Mouse (Mus musculus) stomach, postnatal 0 days (tissue): Measurements from ENCODE around the gene P4ha2. TPM values are rescaled to one million over a fixed set of nuclear protein-coding genes. Genes with fewer than 3 reads are reported as not detected.

Source experiments
- ATAC-seq: fragments of 200-750 bp; cut with Nextera tagmentation; 2 replicates; pipeline ENCODE4 v1.8.0; 2017; ENCODE audit not compliant: low FRiP score, low TSS enrichment
- DNase-seq: peaks from one replicate; pipeline ENCODE4 v3.0.0-alpha.2; 2016; ENCODE audit warnings: low spot score
- H3K27ac ChIP-seq: fragments of 300-500 bp; sonication (generic); replicated peaks from 2 replicates; pipeline ENCODE4 v1.5.1; 2014; ENCODE audit warnings: mild to moderate bottlenecking, control low read depth
- H3K27me3 ChIP-seq: fragments of 300-500 bp; sonication (generic); 2 replicates; pipeline ENCODE4 v1.6.1; 2014; ENCODE audit warnings: low read length; ENCODE audit not compliant: control insufficient read depth, insufficient read depth
- H3K36me3 ChIP-seq: fragments of 300-500 bp; sonication (generic); 2 replicates; pipeline ENCODE4 v1.6.1; 2014; ENCODE audit warnings: low read length, mixed read lengths; ENCODE audit not compliant: control insufficient read depth, insufficient read depth
- H3K4me1 ChIP-seq: fragments of 300-500 bp; sonication (generic); replicated peaks from 2 replicates; pipeline ENCODE4 v1.6.1; 2014; ENCODE audit warnings: antibody characterized with exemption; ENCODE audit not compliant: control insufficient read depth, insufficient read depth
- H3K4me2 ChIP-seq: fragments of 300-500 bp; sonication (generic); replicated peaks from 2 replicates; pipeline ENCODE4 v1.6.1; 2014; ENCODE audit warnings: low read depth, mild to moderate bottlenecking, control low read depth, moderate library complexity
- H3K4me3 ChIP-seq: fragments of 300-500 bp; sonication (generic); 2 replicates; pipeline ENCODE4 v1.5.1; 2014; ENCODE audit warnings: low read depth, low read length, control low read depth
- H3K9ac ChIP-seq: fragments of 300-500 bp; sonication (generic); 2 replicates; pipeline ENCODE4 v1.6.1; 2014; ENCODE audit warnings: mild to moderate bottlenecking, low read length, control low read depth, mixed read lengths
- H3K9me3 ChIP-seq: fragments of 300-500 bp; sonication (generic); 2 replicates; pipeline ENCODE4 v1.6.1; 2016; ENCODE audit warnings: low read length; ENCODE audit not compliant: control insufficient read depth
- CTCF ChIP-seq: IDR thresholded peaks from 2 replicates; pipeline ENCODE4 v1.5.1; 2016; ENCODE audit warnings: antibody characterized with exemption, low read depth, mild to moderate bottlenecking, moderate library complexity
- EP300 ChIP-seq: optimal IDR thresholded peaks from 2 replicates; pipeline ENCODE3; 2016; ENCODE audit warnings: antibody characterized with exemption
- WGBS: fragments of 180-500 bp; shearing (Covaris S2); extraction: QIAGEN DNeasy Blood & Tissue Kit; methylation state at CpG from one replicate; pipeline ENCODE4 v1.1.7; 2014; 5-methylcytosine and 5-hydroxymethylcytosine counted together
- polyA plus RNA-seq: library from polyadenylated mRNA; unstranded; fragments of >200 nt; fragmentation: Nextera tagmentation; extraction: Ambion mirVana; gene quantifications from 2 replicates; pipeline ENCODE4 v1.2.1, GENCODE M21; 2015

The P4ha2 gene
- polyA plus RNA-seq, 1 experiment from 2014 or later, result 30.2 TPM

GRCm38 (mm10) chr11:54116406-54116805 lies 16.5 kb downstream of the P4ha2 start:
- no peak overlapping the region for H3K4me3 ChIP-seq
- no peak overlapping the region for H3K4me2 ChIP-seq
- ATAC-seq (no peak), DNase-seq (no peak)
- WGBS, result 68% methylated on average over 4 of the region's 4 CpGs
- no peak overlapping the region for H3K9ac ChIP-seq
- peaks cover 16% of the 10 kb centered on the region for H3K36me3 ChIP-seq
- no peak overlapping the region for H3K27ac ChIP-seq
- peaks cover 3% of the 10 kb centered on the region; the same call in 1 of the 2 replicates for H3K4me1 ChIP-seq
- no peaks in the 10 kb centered on the region for H3K27me3 ChIP-seq
- TF ChIP-seq EP300, result no peak
- no peak for TF ChIP-seq CTCF
- H3K9me3 ChIP-seq, result no peaks in the 10 kb centered on the region

- TF ChIP-seq CTCF, result no peak
- no peak for TF ChIP-seq EP300
Measured at GRCm38 (mm10) chr11:54117096-54117495, 17.2 kb downstream of the P4ha2 start.

GRCm38 (mm10) chr11:54119126-54119525 lies 19.2 kb downstream of the P4ha2 start:
- DNase-seq (no peak), ATAC-seq (no peak)
- Histone ChIP-seq H3K9ac (no peak overlapping the region), H3K4me3 (no peak overlapping the region), H3K4me1 (no peaks in the 10 kb centered on the region), H3K27ac (no peak overlapping the region), H3K9me3 (no peaks in the 10 kb centered on the region), H3K27me3 (no peaks in the 10 kb centered on the region), H3K4me2 (no peak overlapping the region), H3K36me3 (peaks cover 20% of the 10 kb centered on the region)
- TF ChIP-seq CTCF, result no peak
- no peak for TF ChIP-seq EP300
- WGBS, result 86% methylated on average over 12 of the region's 12 CpGs

More at GRCm38 (mm10) chr11:54117096-54117495, 17.2 kb downstream of the P4ha2 start:
- Histone ChIP-seq H3K4me1 (peaks cover 3% of the 10 kb centered on the region; the same call in 1 of the 2 replicates), H3K4me2 (no peak overlapping the region), H3K27ac (no peak overlapping the region), H3K9me3 (no peaks in the 10 kb centered on the region), H3K27me3 (no peaks in the 10 kb centered on the region), H3K4me3 (no peak overlapping the region), H3K9ac (no peak overlapping the region), H3K36me3 (peaks cover 16% of the 10 kb centered on the region)
- DNase-seq (no peak), ATAC-seq (no peak)
- WGBS, result 86% methylated on average over 10 of the region's 10 CpGs

- TF ChIP-seq EP300 (no peak), CTCF (no peak)
- H3K4me2 ChIP-seq, result no peak overlapping the region
- DNase-seq, result no peak
- H3K27ac ChIP-seq, result no peak overlapping the region
- no peaks in the 10 kb centered on the region for H3K27me3 ChIP-seq
- peaks cover 20% of the 10 kb centered on the region for H3K36me3 ChIP-seq
- no peak for ATAC-seq
- WGBS, result 92% methylated on average over 13 of the region's 13 CpGs
- H3K9ac ChIP-seq, result no peak overlapping the region
- no peaks in the 10 kb centered on the region for H3K4me1 ChIP-seq
- H3K4me3 ChIP-seq, result no peak overlapping the region
- no peaks in the 10 kb centered on the region for H3K9me3 ChIP-seq
Measured at GRCm38 (mm10) chr11:54119740-54120360, 20.0 kb downstream of the P4ha2 start.

- no peak overlapping the region for H3K4me3 ChIP-seq
- ATAC-seq, result peak; percentile 45; the same call in 1 of the 2 replicates
- no peak overlapping the region for H3K9ac ChIP-seq
Measured at GRCm38 (mm10) chr11:54122416-54123264, 22.7 kb downstream of the P4ha2 start.

More at GRCm38 (mm10) chr11:54122416-54123264, 22.7 kb downstream of the P4ha2 start:
- peak; percentile 75 for TF ChIP-seq CTCF
- TF ChIP-seq EP300, result no peak
- H3K4me2 ChIP-seq, result no peak overlapping the region
- 48% methylated on average over 14 of the region's 14 CpGs for WGBS
- peaks cover 4% of the 10 kb centered on the region; the same call in 1 of the 2 replicates for H3K4me1 ChIP-seq
- H3K27ac ChIP-seq, result no peak overlapping the region
- H3K36me3 ChIP-seq, result peaks cover 12% of the 10 kb centered on the region
- no peak for DNase-seq
- no peaks in the 10 kb centered on the region for H3K27me3 ChIP-seq
- no peaks in the 10 kb centered on the region for H3K9me3 ChIP-seq
